Mouse (Mus musculus): ENCODE data around the gene Sik2. TPM values are rescaled to one million over a fixed set of nuclear protein-coding genes. Genes with fewer than 3 reads are reported as not detected.

Gene Sik2
- total and polyA plus RNA-seq, 2 experiments from 2014 or later = 14.4 to 24.4 TPM

DNA sequence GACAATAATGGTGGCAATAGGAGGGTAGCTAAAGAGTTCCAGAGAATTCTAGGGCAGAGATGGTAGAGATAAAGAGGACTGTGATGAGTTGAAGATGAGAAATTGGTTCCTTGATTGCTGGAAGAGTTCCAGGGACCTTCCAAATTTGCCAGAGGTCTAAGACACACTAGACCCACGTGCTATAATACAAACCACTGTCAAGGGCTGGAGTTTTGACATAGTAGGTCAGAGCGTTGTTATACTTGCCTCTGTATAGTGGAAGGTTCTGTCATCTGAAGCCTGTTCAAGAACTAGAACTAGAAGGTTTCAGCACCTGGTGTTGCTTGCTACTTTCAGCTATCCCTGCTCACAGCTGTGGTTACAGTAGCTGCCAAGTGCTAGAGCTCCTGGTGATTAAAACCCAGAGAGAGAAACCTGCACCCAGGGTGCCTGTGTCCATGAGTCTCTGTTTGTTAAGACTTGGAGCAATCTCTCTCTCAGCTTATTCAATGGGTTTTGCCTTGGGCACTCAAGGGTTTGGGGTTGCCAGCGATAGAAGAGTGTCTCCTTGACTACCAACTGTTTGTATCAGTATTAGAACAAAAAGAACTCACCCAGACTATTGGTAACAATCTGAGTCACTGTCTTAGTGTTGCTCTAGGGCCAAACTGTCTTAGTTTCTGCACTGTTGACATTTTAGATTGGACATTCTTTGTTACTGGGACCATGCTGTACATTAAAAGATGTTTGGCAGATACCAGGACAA is 24.1 kb upstream of the Sik2 start:
- H3K9me3 ChIP-seq (ENCODE audit: low read length) = no peaks in the 10 kb centered on the region

DNA sequence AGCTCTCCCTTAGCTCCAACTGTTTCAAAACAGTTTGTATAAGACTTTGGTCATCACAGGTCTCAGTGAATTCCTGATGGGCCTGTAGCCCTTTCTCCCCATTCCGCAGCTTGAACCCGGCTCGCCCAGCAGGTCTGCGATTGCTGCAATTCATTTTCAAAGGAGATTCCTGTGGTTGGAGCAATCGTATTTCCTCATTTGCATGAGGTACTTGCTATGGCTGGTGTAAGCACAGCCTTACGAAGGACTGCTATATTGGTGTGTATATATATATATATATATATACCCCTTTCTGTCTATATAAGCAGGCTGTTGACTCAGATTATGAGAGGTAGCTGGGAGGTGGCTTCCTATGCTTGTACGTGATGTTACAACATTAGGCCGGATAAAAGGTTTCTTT is 23.4 kb upstream of the Sik2 start:
- Histone ChIP-seq H3K9ac (replicated peaks; ENCODE audit: low read length, poor library complexity, severe bottlenecking) (no peak overlapping the region), H3K9me3 (ENCODE audit: low read length) (no peaks in the 10 kb centered on the region), H3K27ac (ENCODE audit: low read depth, low read length) (no peak overlapping the region), H3K36me3 (ENCODE audit: insufficient read depth, low read length) (no peaks in the 10 kb centered on the region), H3K4me3 (ENCODE audit: low read depth, low read length) (no peak overlapping the region), H3K4me1 (ENCODE audit: insufficient read depth, low read length) (no peaks in the 10 kb centered on the region), H3K4me2 (ENCODE audit: low read depth, low read length, poor library complexity, severe bottlenecking) (no peak overlapping the region), H3K27me3 (ENCODE audit: insufficient read depth, low read length) (no peaks in the 10 kb centered on the region)
- ATAC-seq (ENCODE audit: low FRiP score) (no peak), DNase-seq (ENCODE audit: low spot score) (no peak)
- no peak for TF ChIP-seq CTCF (IDR thresholded peaks at IDR 0.05)
- WGBS = 73% methylated on average over 8 of the region's 8 CpGs

More for the DNA sequence above, 24.1 kb upstream of the Sik2 start:
- Histone ChIP-seq H3K36me3 (ENCODE audit: insufficient read depth, low read length) (no peaks in the 10 kb centered on the region), H3K4me2 (ENCODE audit: low read depth, low read length, poor library complexity, severe bottlenecking) (no peak overlapping the region), H3K4me3 (ENCODE audit: low read depth, low read length) (no peak overlapping the region), H3K4me1 (ENCODE audit: insufficient read depth, low read length) (no peaks in the 10 kb centered on the region), H3K27me3 (ENCODE audit: insufficient read depth, low read length) (no peaks in the 10 kb centered on the region), H3K27ac (ENCODE audit: low read depth, low read length) (no peak overlapping the region), H3K9ac (replicated peaks; ENCODE audit: low read length, poor library complexity, severe bottlenecking) (no peak overlapping the region)
- 75% methylated on average over 3 of the region's 3 CpGs for WGBS
- no peak for DNase-seq (ENCODE audit: low spot score)
- no peak for TF ChIP-seq CTCF (IDR thresholded peaks at IDR 0.05)
- no peak for ATAC-seq (ENCODE audit: low FRiP score)

DNA sequence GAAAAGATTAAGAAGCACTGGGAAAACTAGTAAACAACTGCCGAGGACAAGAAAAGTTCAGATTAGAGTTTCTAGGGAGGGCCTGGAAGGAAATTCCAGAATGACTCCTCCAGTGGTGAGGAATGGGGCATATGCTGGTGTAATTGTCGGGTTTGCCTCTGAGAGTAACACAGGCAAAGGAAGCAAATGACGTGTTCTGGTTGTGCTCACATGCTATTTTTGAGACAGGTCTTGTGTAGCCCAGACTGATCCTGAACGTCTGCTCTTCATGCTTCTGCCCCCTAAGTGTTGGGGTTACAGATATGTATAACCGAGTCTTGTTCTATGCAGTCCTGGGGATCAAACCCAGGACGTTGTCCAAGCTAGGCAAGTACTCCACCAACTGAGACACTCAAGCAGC is 22.7 kb upstream of the Sik2 start:
- Histone ChIP-seq H3K9ac (replicated peaks; ENCODE audit: low read length, poor library complexity, severe bottlenecking) (no peak overlapping the region), H3K36me3 (ENCODE audit: insufficient read depth, low read length) (no peaks in the 10 kb centered on the region), H3K27ac (ENCODE audit: low read depth, low read length) (no peak overlapping the region), H3K4me2 (ENCODE audit: low read depth, low read length, poor library complexity, severe bottlenecking) (no peak overlapping the region), H3K27me3 (ENCODE audit: insufficient read depth, low read length) (no peaks in the 10 kb centered on the region), H3K4me3 (ENCODE audit: low read depth, low read length) (no peak overlapping the region), H3K9me3 (ENCODE audit: low read length) (no peaks in the 10 kb centered on the region), H3K4me1 (ENCODE audit: insufficient read depth, low read length) (no peaks in the 10 kb centered on the region)
- DNase-seq (ENCODE audit: low spot score) (no peak), ATAC-seq (ENCODE audit: low FRiP score) (no peak)
- no peak for TF ChIP-seq CTCF (IDR thresholded peaks at IDR 0.05)
- WGBS = 76% methylated on average over 6 of the region's 6 CpGs

DNA sequence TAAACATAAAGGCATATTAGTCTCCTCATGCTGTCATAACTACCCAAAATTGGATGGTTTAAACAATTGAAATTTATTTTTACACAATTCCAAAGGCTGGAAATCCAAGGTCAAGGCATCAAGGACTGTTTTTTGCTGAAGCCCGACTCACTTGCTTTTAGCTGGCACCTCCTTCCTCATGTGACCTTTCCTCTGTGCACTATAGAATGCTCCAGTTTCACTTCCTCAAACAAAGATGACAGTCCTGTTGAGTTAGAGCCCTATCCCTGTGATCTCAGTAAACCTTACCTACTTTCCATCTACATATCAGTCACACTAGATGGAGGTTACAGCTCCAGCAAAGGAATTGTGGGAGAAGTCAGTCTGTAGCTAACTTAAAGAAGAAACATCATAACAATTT is 21.3 kb upstream of the Sik2 start:
- TF ChIP-seq CTCF (IDR thresholded peaks at IDR 0.05) = no peak
- ATAC-seq (ENCODE audit: low FRiP score) (no peak), DNase-seq (ENCODE audit: low spot score) (no peak)
- no peaks in the 10 kb centered on the region for H3K36me3 ChIP-seq (ENCODE audit: insufficient read depth, low read length)
- no peak overlapping the region for H3K4me3 ChIP-seq (ENCODE audit: low read depth, low read length)
- no peak overlapping the region for H3K9ac ChIP-seq (replicated peaks; ENCODE audit: low read length, poor library complexity, severe bottlenecking)
- no peak overlapping the region for H3K4me2 ChIP-seq (ENCODE audit: low read depth, low read length, poor library complexity, severe bottlenecking)
- H3K9me3 ChIP-seq (ENCODE audit: low read length) = no peaks in the 10 kb centered on the region
- 56% methylated on average over 1 of the region's 1 CpGs for WGBS
- H3K27ac ChIP-seq (ENCODE audit: low read depth, low read length) = no peak overlapping the region
- H3K27me3 ChIP-seq (ENCODE audit: insufficient read depth, low read length) = no peaks in the 10 kb centered on the region
- H3K4me1 ChIP-seq (ENCODE audit: insufficient read depth, low read length) = no peaks in the 10 kb centered on the region

DNA sequence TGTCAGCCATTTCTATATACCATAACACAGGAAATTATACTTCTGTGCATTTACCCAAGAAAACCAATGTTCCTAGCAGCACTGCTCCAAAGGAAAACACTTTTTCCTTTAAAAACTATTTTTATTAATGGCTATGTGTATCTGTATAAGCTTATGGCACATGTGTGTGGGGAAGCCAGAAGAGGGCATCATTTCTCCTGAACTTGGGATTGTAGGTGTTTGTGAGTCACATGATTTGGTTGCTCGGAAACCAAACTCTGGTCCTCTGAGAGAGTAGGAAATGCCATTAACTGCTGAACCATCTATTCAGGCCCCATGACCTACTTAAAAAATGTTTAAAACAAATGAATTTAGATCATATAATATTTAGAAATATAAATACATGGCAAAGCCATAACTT is 18.1 kb upstream of the Sik2 start:
- Histone ChIP-seq H3K4me2 (ENCODE audit: low read depth, low read length, poor library complexity, severe bottlenecking) (no peak overlapping the region), H3K9ac (replicated peaks; ENCODE audit: low read length, poor library complexity, severe bottlenecking) (no peak overlapping the region), H3K27me3 (ENCODE audit: insufficient read depth, low read length) (no peaks in the 10 kb centered on the region), H3K4me3 (ENCODE audit: low read depth, low read length) (no peak overlapping the region), H3K36me3 (ENCODE audit: insufficient read depth, low read length) (no peaks in the 10 kb centered on the region), H3K27ac (ENCODE audit: low read depth, low read length) (no peak overlapping the region), H3K4me1 (ENCODE audit: insufficient read depth, low read length) (no peaks in the 10 kb centered on the region), H3K9me3 (ENCODE audit: low read length) (no peaks in the 10 kb centered on the region)
- ATAC-seq (ENCODE audit: low FRiP score) (no peak), DNase-seq (ENCODE audit: low spot score) (peak; percentile 15)
- TF ChIP-seq CTCF (IDR thresholded peaks at IDR 0.05) = peak; percentile 28
- WGBS = 78% methylated on average over 1 of the region's 1 CpGs

DNA sequence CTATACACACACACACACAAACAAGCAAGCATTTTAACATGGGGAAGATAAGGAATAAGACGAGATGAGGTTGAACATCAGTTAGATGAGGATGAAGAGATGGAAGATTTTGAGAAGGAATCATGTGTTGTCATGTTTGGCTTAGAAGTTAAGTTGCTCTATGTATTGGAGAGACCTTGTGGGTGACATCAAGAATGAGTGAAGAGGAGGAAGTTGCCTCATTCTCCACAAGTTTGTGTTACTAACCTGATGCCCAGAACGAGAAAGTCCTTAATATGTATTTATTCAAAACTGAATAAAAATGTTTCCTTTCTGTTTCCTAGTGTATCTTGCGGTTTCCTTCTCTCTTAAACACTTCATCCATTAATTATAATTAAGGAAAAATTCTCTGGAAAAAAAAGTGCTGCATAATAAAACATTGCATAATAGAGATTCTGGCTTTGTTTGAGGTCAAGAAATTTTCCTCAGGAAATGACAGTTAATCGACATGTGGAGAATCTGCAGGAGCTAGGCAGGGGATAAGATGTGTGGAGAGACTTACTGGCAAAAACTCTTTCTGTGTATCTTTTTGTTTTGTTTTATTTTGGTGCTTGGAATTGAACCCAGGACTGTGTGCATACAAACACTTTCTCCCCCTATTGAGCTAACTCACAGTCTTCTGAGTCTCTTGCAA is 12.4 kb upstream of the Sik2 start:
- no peaks in the 10 kb centered on the region for H3K27me3 ChIP-seq (ENCODE audit: insufficient read depth, low read length)
- no peak overlapping the region for H3K27ac ChIP-seq (ENCODE audit: low read depth, low read length)
- no peak overlapping the region for H3K4me3 ChIP-seq (ENCODE audit: low read depth, low read length)
- H3K9me3 ChIP-seq (ENCODE audit: low read length) = no peaks in the 10 kb centered on the region
- no peak for DNase-seq (ENCODE audit: low spot score)
- no peak overlapping the region for H3K4me2 ChIP-seq (ENCODE audit: low read depth, low read length, poor library complexity, severe bottlenecking)
- H3K36me3 ChIP-seq (ENCODE audit: insufficient read depth, low read length) = no peaks in the 10 kb centered on the region
- no peak for ATAC-seq (ENCODE audit: low FRiP score)
- no peak overlapping the region for H3K9ac ChIP-seq (replicated peaks; ENCODE audit: low read length, poor library complexity, severe bottlenecking)
- no peaks in the 10 kb centered on the region for H3K4me1 ChIP-seq (ENCODE audit: insufficient read depth, low read length)
- no peak for TF ChIP-seq CTCF (IDR thresholded peaks at IDR 0.05)
- WGBS = 90% methylated on average over 4 of the region's 4 CpGs
